Mouse (Mus musculus) regulatory T cell (primary cell): ENCODE measurements around the gene Apol7a.
"Not testable (repeated sequence)": the region's sequence is repeated elsewhere in the genome, so short reads cannot be mapped to it uniquely, and the experiment has no call there.

Source experiments
- in situ Hi-C: fragments of 300-600 bp; cut with MboI, MseI; formaldehyde crosslinking; loops from one replicate; pipeline ENCODE4 v1.15.1; 2025; ENCODE audit warnings: high pct_unique_total_duplicates

The Apol7a gene

DNA sequence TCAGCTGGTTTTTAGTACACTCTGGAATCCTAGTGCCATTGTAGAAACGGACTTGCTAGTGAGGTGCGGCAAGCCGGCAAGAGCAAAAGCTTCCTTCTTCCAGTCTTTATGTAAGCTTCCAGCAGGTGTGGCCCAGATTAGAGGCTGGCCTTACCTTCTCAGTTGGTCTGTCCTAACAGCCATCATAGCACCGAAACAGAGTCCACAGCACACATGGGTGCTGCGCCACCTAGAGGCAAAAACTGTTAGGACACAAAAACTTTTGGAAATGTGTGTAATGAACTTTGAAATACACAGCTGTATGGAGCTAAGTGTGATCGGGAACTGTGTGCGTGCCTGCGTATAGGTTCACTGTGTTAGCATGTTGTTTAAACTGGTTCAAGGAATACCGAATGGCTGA lies at the start of gene Apol7a:
Gene Apol7a (minus strand): TSS at position 84 of the 400 bp plus-strand sequence.
- in situ Hi-C loops: not testable (repeated sequence)

- in situ Hi-C loops: not testable (repeated sequence)
Observed at GRCm38 (mm10) chr15:77447392-77447791, 48.5 kb upstream of the Apol7a start, which contains the start of gene Apol7b. TSS of gene Apol7b (minus strand) at chr15:77447492.

DNA sequence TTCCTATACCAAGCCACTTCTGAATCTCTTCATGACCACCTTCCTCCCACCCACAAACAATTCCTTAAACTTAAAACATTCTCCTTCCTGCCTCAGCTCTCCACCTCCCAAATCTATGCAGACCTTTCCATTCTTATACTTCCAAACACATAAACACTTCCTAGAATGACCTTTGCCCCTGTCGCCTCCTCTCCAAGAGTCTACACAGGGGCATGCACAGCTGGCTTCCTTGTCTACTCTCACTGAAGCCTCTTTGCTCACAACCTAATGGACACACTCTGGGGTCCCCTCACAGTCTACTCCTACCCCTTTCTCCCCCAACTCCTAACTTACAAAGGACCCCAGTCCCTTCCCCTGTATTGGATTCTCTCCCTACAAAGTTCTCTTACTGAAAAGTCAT lies 46.8 kb upstream of the Apol7a start:
- in situ Hi-C loops: not testable (repeated sequence)

DNA sequence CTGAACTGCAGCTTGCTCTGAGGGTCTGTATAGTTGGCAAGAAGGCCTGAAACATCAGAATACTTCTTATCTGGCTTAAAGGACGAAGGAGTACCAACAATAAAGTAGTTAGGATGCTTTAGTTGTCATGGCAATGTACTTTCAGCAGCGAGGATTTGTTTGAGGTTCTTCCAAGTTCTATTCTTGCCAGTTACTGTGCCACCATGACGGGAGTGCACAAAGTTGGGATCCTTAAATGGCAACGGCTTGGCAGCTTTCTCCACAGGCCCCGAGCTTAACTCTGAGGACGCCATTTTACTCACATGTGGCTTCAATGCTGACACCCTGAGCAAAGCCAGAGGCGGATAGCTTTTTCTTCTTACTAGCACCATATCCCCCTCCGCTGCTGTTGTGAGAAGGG lies 45.8 kb upstream of the Apol7a start:
- in situ Hi-C loops: not testable (repeated sequence)

GRCm38 (mm10) chr15:77428690-77429448 lies 30.0 kb upstream of the Apol7a start:
- in situ Hi-C loops: not testable (repeated sequence)

GRCm38 (mm10) chr15:77422925-77423324 lies 24.0 kb upstream of the Apol7a start:
- in situ Hi-C loops: loop anchor here (25.0 kb wide), 1 partner anchor 489 kb away; no protein-coding TSS in a partner anchor

GRCm38 (mm10) chr15:77419657-77420056 lies 20.7 kb upstream of the Apol7a start:
- in situ Hi-C loops: loop anchor here (25.0 kb wide), 1 partner anchor 493 kb away; no protein-coding TSS in a partner anchor

DNA sequence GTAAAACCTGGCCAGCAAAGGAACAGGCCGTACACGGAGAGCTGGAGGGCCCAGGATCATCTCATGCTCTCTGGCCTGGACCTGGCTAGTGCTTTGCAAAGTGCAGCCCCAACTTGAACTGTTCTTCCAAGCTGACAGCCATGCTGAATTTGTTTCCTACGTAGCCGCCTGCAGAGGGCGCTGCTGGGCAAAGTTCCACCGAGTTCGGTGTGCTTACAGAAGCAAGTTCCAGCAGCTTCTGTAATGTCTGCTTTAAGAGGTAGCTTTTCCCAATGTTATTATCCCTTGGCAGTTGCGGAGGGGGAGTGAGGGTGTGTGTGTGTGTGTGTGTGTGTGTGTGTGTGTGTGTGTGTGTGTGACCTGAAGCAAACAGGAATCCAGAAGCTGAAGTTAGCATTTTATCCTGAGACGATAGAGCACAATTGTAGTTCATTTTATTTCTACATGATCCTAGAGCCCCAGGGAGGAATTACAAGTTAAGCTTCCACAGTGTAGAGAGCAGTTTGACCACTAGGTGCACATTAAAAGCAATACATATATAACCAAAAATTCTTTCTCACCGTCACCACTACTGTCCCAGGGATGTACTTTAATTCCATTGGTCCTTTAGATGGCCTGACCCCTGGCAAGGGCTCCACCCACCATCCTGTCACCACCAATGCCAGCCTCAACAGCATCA lies 17.9 kb upstream of the Apol7a start:
- in situ Hi-C loops: loop anchor here (25.0 kb wide), 1 partner anchor 496 kb away; no protein-coding TSS in a partner anchor

DNA sequence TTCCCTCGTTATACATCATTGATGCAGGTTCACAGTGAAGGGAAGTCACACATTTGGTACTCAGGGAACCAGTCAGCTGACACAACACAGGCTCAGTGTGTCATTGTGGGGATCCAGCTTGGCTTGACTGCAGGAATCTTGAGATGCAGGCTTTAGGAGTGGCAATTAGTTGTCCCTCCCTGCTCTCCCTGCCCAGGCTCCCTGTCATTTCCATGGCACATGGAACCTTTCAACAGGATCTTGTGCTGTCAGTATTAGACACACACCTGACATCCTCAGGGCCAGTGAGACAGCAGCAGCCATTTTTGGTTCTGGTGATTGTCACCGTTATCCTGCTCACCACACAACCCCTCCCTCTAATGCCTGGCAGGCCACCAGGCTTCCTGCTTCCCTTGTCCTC lies 16.7 kb upstream of the Apol7a start:
- in situ Hi-C loops: loop anchor here (25.0 kb wide), 1 partner anchor 497 kb away; no protein-coding TSS in a partner anchor

DNA sequence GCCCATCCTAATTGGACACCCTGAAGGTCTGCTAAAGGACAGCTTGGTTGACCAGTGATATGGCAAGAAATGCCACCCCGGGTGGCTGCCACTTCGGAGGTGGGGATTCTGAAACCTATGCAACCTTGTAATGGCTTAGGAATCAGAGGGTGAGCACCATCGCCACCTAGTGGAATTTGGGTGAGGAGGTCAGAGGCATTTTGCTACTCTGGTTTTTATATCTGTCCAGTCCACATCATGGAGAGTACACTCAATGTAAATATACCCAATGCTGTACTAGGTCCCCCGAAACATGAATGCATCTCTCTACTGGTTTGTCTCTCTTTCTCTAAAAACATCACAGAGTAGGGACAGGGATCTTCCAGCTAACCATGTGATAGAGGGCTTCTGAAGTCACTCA lies 13.8 kb upstream of the Apol7a start:
- in situ Hi-C loops: loop anchor here (25.0 kb wide), 1 partner anchor 500 kb away; no protein-coding TSS in a partner anchor

DNA sequence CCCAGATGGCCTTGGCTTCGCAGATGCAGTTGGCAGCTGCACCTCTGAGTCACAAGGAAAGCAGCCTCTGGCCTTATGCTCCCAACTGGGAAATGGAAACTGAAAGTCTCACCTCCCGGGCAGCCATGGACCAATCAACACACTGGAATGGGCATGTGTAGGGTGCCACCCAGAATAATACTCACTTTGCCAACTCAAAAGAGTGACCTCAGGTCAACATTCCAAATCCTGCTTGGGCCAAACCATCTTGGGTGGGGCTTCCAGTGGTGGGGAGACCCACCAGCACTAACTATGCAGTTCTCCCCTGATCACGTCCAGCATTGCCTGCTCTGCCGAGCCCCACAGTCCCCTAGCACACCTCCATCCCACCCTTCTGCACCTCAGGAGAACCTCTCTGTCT lies 12.1 kb upstream of the Apol7a start, which contains the start of gene Apol9a:
Gene Apol9a (minus strand): TSS at position 101 of the 400 bp plus-strand sequence.
- in situ Hi-C loops: loop anchor here (25.0 kb wide), 1 partner anchor 501 kb away; no protein-coding TSS in a partner anchor

DNA sequence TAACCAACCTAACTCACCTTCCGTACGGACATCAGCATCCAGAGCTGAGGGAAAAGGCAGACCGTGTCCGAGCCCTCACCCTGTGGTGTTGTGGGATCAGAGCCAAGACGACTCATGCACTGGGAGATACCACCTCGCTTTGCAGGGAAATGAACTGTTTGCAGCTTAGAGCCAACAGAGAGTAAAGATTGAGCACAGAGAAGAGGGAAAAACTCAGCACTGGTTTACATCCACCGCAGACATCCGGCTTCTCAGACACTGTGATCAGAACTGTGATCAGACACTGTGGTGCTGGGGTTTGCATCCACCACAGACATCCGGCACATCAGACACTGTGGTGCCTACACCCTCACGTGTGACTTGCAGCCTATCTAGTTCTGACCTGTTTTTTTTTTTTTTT lies 7.5 kb upstream of the Apol7a start:
- in situ Hi-C loops: loop anchor here (25.0 kb wide), 1 partner anchor 506 kb away; no protein-coding TSS in a partner anchor

GRCm38 (mm10) chr15:77397450-77398132 lies 1.3 kb downstream of the Apol7a start:
- in situ Hi-C loops: not testable (repeated sequence)

GRCm38 (mm10) chr15:77393832-77394231 lies 5.1 kb downstream of the Apol7a start:
- in situ Hi-C loops: not testable (repeated sequence)

GRCm38 (mm10) chr15:77387462-77387861 lies 11.4 kb downstream of the Apol7a start:
- in situ Hi-C loops: no loop called here

DNA sequence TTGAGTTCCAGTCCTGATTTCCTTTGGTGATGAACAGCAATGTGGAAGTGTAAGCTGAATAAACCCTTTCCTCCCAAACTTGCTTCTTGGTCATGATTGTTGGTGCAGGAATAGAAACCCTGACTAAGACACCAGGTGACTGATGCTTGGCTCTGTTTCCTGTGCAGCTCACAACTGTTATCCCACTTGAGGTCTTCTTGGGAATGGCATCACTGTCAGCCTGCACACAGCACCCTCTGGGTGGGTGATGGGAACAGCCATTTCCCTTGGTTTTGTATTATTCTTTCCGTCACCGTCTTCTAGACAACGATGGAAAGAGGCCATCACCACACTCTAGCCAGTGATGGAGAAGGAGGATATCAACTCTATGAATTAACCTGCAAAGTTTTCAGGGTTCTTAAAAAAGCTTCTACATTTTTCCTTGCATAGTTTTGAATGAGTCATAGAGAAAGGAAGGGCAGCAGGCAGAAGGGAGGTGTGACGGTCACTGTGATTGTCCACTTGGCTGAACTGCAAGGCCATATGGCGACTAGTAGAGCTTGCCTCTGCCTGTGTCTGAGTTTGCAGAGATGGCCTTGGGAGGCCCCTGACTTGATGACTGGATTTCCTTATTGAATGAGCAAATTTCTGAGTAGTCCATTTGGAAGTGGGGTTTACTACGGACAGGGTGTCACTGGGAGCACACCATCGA lies 14.4 kb downstream of the Apol7a start:
- in situ Hi-C loops: no loop called here

DNA sequence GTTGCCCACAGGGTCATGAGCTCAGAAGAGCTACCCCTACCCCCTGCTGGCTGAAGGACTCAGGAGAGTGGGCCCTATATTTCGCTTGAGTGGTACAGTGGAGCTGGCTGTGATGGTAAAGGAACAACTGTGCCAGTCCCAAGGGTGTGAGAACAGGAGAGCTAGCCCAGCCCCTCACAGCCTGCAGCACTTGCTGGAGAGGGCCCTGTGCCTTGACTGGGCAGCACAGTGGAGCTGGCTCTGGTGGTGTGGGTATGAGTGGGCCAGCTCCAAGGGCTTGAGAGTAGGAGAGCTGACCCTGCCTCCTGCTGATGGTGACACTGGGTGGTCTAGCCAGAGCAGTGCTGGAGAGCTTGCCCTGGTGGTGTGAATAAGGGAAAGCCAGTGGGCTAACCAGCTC lies 16.0 kb downstream of the Apol7a start:
- in situ Hi-C loops: no loop called here

GRCm38 (mm10) chr15:77382271-77382850 lies 16.5 kb downstream of the Apol7a start:
- in situ Hi-C loops: no loop called here

DNA sequence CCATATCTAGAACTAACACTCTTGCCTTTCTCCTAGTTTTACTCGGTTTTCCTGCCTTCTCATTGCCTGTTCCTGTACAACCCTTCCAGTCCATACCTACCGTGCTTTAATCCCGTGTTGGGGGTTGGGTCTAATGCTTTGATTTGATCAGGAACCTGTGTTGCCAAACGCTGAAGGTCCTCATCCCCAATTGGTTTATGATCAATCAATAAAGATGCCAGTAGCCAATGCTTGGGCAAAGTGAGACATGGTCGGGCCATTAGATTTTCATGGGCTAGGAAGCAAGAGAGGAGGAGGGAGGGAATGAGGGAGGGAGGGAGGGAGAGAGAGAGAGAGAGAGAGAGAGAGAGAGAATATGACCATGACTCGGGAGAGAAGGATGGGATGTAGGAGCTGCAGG lies 17.4 kb downstream of the Apol7a start:
- in situ Hi-C loops: no loop called here

DNA sequence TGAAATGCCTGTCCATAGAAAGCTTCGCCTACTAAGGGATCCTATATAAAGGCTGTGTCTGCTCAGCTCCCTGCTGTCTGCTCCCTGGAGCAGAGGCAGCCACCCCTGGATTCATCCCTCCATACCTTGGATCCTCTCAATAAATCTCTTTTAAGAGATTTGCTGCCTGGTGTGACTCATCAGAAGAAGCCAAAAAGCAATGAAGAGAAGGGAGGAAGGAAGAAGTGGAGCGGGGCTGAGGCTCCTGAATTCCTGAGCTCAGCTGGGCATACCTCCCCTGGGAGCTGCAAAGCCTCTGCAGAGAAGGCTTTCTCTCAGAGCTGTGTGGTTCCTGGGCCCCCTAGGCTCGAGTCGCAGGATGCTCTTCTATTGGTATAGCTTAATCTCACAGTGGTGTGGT lies 19.0 kb downstream of the Apol7a start:
- in situ Hi-C loops: no loop called here

DNA sequence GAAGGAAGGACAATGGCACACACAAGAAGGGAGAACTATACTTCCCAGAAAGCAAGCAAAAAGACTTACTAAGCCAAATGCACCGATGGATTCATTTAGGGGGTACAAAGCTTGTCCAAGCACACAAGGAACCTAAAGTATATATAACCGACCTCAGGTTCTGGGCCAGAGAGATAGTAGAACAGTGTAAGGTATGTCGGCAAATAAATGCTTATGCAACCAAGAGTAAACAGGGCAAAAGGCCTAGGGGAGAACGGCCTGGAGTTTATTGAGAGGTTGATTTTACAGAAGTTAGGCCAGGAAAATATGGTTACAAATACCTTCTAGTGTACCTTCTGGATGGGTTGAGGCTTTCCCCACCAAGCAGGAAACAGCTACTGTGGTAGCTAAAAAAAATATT lies 21.5 kb downstream of the Apol7a start:
- in situ Hi-C loops: no loop called here
